Mouse (Mus musculus): ENCODE results near the gene Sbk1.

Sbk1 gene

GRCm38 (mm10) chr7:126271712-126272683, at the start of gene Sbk1:
Sbk1 (plus strand) TSS chr7:126272619.
- in situ Hi-C loops (cut with MboI, MseI): no loop called here

GRCm38 (mm10) chr7:126222753-126223152, 49.7 kb upstream of the Sbk1 start:
- in situ Hi-C loops (cut with MboI, MseI): no loop called here

GRCm38 (mm10) chr7:126226136-126226535, 46.3 kb upstream of the Sbk1 start:
- in situ Hi-C loops (cut with MboI, MseI): no loop called here

- in situ Hi-C loops (cut with MboI, MseI): no loop called here
These were observed 41.9 kb upstream of the Sbk1 start for GRCm38 (mm10) chr7:126230357-126231148.

- in situ Hi-C loops (cut with MboI, MseI): no loop called here
These were observed 39.9 kb upstream of the Sbk1 start for GRCm38 (mm10) chr7:126232345-126233071.

- in situ Hi-C loops (cut with MboI, MseI): no loop called here
These were observed 37.8 kb upstream of the Sbk1 start for GRCm38 (mm10) chr7:126234611-126235010.

GRCm38 (mm10) chr7:126236083-126236793, 36.2 kb upstream of the Sbk1 start:
- in situ Hi-C loops (cut with MboI, MseI): no loop called here

GRCm38 (mm10) chr7:126236794-126237192, 35.6 kb upstream of the Sbk1 start:
- in situ Hi-C loops (cut with MboI, MseI): no loop called here

GRCm38 (mm10) chr7:126240814-126241360, 31.5 kb upstream of the Sbk1 start:
- in situ Hi-C loops (cut with MboI, MseI): no loop called here

- in situ Hi-C loops (cut with MboI, MseI): no loop called here
These were observed 28.2 kb upstream of the Sbk1 start for GRCm38 (mm10) chr7:126244168-126244750.

GRCm38 (mm10) chr7:126248088-126248487, 24.3 kb upstream of the Sbk1 start:
- in situ Hi-C loops (cut with MboI, MseI): no loop called here

- in situ Hi-C loops (cut with MboI, MseI): no loop called here
These were observed 23.7 kb upstream of the Sbk1 start for GRCm38 (mm10) chr7:126248641-126249141.

GRCm38 (mm10) chr7:126249146-126249545, 23.3 kb upstream of the Sbk1 start:
- in situ Hi-C loops (cut with MboI, MseI): no loop called here

GRCm38 (mm10) chr7:126249986-126250385, 22.4 kb upstream of the Sbk1 start:
- in situ Hi-C loops (cut with MboI, MseI): no loop called here

- in situ Hi-C loops (cut with MboI, MseI): no loop called here
These were observed 21.9 kb upstream of the Sbk1 start for GRCm38 (mm10) chr7:126250481-126250880.

- in situ Hi-C loops (cut with MboI, MseI): no loop called here
These were observed 20.7 kb upstream of the Sbk1 start for GRCm38 (mm10) chr7:126251698-126252097.

- in situ Hi-C loops (cut with MboI, MseI): no loop called here
These were observed 20.2 kb upstream of the Sbk1 start for GRCm38 (mm10) chr7:126252230-126252629.

GRCm38 (mm10) chr7:126260280-126261210, 11.9 kb upstream of the Sbk1 start:
- in situ Hi-C loops (cut with MboI, MseI): loop anchor here (5.0 kb wide), 1 partner anchor 42 kb away; no protein-coding TSS in a partner anchor

- in situ Hi-C loops (cut with MboI, MseI): loop anchor here (5.0 kb wide), 1 partner anchor 40 kb away; no protein-coding TSS in a partner anchor
These were observed 10.6 kb upstream of the Sbk1 start for GRCm38 (mm10) chr7:126261823-126262222.
